Mouse (Mus musculus): ENCODE results near the gene Pmel.

Gene Pmel

DNA sequence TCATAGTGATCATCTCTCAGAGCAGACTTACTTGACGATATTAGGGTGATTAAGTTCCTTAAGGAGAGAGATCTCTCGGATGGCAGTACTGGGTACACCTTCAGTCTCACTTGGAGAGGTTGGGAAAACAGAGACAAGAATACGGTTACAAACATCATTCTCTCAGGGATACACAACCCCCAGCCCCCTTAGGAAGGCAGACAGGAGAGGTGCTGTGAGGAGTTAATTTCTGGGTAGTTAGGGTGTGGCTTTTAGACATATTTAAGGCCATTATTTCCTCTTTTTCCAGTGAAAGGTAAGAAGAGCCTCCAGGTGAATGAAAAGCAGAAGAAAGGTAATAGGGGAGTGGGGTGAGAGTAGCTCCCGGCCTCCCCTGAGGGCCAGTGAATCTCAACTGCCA, at the start of gene Pmel:
Gene Pmel, plus strand, starts transcription at position 301 of the 400 bp plus-strand sequence.
- DNase-seq: no peak

GRCm38 (mm10) chr10:128655254-128655653, 48.7 kb upstream of the Pmel start:
- no peak for DNase-seq

- no peak for DNase-seq
These were observed 47.3 kb upstream of the Pmel start for GRCm38 (mm10) chr10:128656731-128657130.

DNA sequence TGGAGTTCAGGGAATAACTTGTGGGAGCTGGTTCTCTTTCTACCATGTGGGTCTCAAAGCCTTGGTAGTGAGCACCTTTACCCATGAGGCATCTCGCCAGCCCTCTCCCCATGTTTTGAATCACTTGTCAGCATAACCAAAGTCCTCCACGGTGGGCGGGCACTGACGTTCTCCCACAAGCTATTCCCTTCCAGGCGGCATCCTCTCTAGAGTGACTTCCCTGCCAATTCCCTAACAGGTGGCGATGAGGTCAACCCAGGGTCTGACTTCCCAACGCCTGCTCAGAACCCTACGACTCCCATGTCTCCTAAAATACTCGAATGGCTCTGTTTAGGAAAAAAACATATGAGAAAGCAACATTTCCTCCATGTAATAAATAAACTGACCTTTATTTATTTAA, 46.2 kb upstream of the Pmel start:
- no peak for DNase-seq

GRCm38 (mm10) chr10:128659490-128659889, 44.5 kb upstream of the Pmel start:
- no peak for DNase-seq

- DNase-seq: no peak
These were observed 41.5 kb upstream of the Pmel start for GRCm38 (mm10) chr10:128662465-128662864.

- DNase-seq: no peak
These were observed 40.4 kb upstream of the Pmel start for GRCm38 (mm10) chr10:128663441-128664220.

GRCm38 (mm10) chr10:128664808-128665207, 39.2 kb upstream of the Pmel start:
- DNase-seq: no peak

GRCm38 (mm10) chr10:128665307-128665706, 38.7 kb upstream of the Pmel start:
- no peak for DNase-seq

DNA sequence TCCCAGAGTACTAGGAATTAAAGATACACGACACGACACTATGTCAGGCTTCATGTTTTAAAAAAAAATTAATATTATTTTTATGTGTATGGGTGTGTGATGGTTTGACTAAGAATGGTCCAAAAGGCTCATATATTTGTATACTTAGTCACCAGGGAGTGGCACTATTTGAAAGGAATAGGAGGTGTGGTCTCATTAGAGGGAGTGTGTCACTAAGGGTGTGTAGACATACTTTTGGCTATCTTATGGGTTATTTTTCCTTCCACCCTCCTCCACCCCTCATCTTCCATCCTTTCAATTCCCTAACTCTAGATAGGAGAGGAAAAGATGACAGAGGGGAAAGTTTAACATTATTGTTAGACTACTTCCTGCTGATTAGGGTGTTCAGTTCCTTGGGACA, 38.2 kb upstream of the Pmel start:
- DNase-seq: no peak

GRCm38 (mm10) chr10:128668790-128669672, 35.0 kb upstream of the Pmel start:
- peak; percentile 75 for DNase-seq

- no peak for DNase-seq
These were observed 32.8 kb upstream of the Pmel start for GRCm38 (mm10) chr10:128671148-128671547.

DNA sequence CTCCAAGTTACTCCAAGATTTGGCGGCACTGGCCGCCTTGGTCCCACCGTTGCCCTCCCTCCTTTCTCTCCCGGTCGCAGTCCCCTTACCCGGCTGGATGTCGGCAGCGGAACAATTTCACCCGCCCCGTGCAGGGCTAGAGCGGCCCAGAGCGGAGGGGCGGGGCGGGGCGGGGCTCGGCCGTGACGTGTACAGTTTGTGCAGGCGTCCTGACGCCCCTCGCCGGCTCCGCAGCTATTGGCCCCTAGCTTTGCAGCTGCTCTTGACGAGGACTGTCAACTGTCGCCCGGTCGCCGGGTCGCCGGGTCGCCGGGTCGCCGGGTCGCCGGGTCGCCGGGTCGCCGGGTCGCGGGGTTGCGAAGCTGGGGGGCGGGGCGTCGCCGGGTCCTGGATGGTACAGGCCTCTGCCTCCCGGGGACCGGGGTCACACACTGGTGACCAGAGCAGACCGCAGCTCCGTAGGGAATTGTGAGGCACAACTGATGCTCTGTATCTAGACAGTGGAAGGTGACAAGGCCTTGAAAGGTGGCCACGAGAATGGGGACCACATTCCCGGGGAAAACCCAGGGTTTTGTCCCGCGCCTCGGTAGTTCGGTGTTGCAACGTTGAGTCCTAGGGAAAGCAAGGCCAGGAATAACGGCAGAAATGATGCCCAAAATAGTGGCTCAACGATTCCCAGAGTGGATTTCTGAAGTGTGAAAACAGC, 30.1 kb upstream of the Pmel start, which contains the start of gene Suox:
Gene Suox, minus strand, starts transcription at position 311 of the 706 bp plus-strand sequence.
- DNase-seq: peak; percentile 86

GRCm38 (mm10) chr10:128674469-128675008, 29.5 kb upstream of the Pmel start:
- DNase-seq: peak; percentile 62

GRCm38 (mm10) chr10:128695411-128695991, 8.5 kb upstream of the Pmel start:
- DNase-seq: no peak

DNA sequence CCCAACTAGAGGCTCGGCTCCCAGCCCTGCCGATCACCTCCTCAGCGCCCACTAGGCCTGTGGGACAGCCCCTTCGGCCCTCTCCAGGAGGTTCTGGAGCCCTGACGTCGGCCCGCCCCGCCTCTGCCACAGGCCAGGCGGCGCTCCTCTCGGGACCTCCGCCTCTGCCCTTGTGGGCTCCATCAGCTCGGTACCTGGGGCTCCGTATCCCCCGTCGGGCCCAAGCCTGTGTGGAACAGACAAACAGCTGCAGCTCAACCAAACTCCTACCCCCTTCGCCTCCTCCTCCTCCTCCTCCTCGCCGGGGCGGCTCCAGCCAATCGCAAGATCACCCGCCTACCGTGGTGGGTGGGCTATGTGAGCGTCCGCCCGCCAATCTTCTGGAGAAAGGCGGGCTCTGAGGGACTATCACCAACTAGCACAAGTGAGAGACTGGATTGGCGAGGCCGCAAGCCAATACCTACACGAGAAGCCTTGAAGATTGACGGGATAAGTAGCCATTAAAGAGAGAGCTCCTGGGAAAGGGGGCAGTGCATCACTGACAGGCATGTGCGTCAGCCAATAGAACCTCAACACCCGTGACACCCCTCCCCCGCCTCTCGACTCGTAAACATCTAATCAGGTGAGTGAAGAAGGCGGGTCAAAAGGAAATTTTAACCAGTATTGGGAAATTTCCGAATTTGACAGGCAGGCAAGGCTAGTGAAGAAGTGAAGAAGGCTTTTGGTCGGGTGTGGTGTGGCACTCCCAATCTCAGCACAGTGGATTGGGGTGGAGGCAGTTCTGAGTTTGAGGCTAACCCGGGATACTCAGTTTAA, 7.8 kb upstream of the Pmel start, which contains the start of gene Rab5b:
Gene Rab5b, minus strand, starts transcription at position 273 of the 816 bp plus-strand sequence.
- peak; percentile 99 for DNase-seq

- DNase-seq: no peak
These were observed 6.8 kb upstream of the Pmel start for GRCm38 (mm10) chr10:128697072-128697725.

- DNase-seq: no peak
These were observed 5.0 kb upstream of the Pmel start for GRCm38 (mm10) chr10:128699006-128699405.

GRCm38 (mm10) chr10:128699611-128700010, 4.4 kb upstream of the Pmel start:
- no peak for DNase-seq

DNA sequence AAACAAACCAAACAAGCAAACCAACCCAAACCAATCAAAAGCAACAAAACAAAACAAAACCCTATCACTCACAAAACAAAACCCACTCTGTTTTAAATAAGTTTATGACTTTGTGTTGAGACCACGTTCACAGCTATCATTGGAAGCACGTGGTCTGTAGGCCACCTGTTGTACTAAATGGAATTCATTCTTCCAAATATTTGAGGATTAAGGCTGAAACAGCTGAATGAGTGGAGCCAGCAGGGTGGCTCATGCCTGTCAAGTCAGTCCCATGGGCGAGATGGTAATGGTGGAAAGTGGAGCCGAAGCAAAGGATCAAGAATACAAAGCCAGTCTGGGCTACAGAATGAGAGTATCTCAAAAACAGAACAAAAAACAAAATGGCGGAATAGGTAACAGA, 3.3 kb upstream of the Pmel start:
- DNase-seq: no peak

All from lung, postnatal 10 days (tissue).